Mouse (Mus musculus): ENCODE measurements around the gene Gcsh. TPM values are rescaled to one million over a fixed set of nuclear protein-coding genes. Genes with fewer than 3 reads are reported as not detected.

Gcsh gene
- polyA plus RNA-seq, 1 experiment from 2014 or later = 127 TPM

DNA sequence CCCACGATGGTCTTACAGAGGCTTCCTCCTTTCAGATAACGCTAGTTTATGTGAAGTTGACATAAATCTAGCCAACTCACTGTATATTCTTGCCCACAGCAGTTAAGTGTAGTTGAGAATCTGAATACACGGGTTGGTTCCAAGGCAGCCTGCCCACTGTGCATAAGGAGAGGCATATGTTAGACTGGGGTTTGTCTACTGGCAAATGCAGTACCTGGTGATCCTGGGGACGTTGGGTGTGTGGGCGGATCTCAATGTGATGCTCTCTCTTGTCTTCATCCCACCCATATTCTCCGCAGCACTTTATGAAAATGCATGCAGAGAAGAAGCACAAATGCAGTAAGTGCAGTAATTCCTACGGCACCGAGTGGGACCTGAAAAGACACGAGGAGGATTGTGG lies 38.9 kb downstream of the Gcsh start:
- 91% methylated on average over 9 of the region's 9 CpGs for WGBS

DNA sequence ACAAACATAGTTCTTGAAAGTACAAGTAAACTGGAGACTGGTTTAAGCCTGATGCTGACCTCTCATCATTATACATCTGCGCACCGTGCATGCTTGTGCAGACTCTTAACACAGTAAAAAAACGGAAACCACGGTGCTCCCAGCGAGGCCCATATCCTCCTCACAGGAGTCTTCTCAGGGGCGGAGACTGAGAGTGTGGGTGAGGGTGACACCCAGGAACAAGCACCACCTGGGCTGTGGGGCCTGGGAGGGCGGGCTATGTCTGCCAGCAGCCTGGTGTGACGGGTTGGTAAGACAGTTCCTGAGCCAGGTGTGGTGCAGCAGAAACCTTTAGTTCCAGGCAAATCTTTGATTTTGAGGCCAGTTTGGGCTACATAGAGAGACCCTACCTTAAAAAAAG lies 40.9 kb downstream of the Gcsh start:
- H3K9ac ChIP-seq = no peak overlapping the region
- H3K4me3 ChIP-seq (replicated peaks) = no peak overlapping the region
- H3K36me3 ChIP-seq (replicated peaks) = peaks cover 46% of the 10 kb centered on the region
- H3K9me3 ChIP-seq = no peaks in the 10 kb centered on the region
- H3K4me1 ChIP-seq = no peaks in the 10 kb centered on the region
- no peaks in the 10 kb centered on the region for H3K27me3 ChIP-seq
- no peak overlapping the region for H3K4me2 ChIP-seq
- no peak for ATAC-seq (ENCODE audit: low FRiP score)
- no peak overlapping the region for H3K27ac ChIP-seq
- WGBS = 93% methylated on average over 8 of the region's 8 CpGs

More for the DNA sequence above, 38.9 kb downstream of the Gcsh start:
- Histone ChIP-seq H3K4me1 (no peaks in the 10 kb centered on the region), H3K36me3 (replicated peaks) (peaks cover 61% of the 10 kb centered on the region), H3K9me3 (no peaks in the 10 kb centered on the region), H3K27me3 (no peaks in the 10 kb centered on the region), H3K4me3 (replicated peaks) (no peak overlapping the region), H3K4me2 (no peak overlapping the region), H3K9ac (no peak overlapping the region), H3K27ac (no peak overlapping the region)
- no peak for ATAC-seq (ENCODE audit: low FRiP score)

GRCm38 (mm10) chr8:116951778-116952177 lies 41.6 kb downstream of the Gcsh start:
- H3K27me3 ChIP-seq = no peaks in the 10 kb centered on the region
- H3K27ac ChIP-seq = no peak overlapping the region
- H3K9me3 ChIP-seq = no peaks in the 10 kb centered on the region
- no peak overlapping the region for H3K9ac ChIP-seq
- no peak overlapping the region for H3K4me2 ChIP-seq
- 89% methylated on average over 2 of the region's 2 CpGs for WGBS
- no peak overlapping the region for H3K4me3 ChIP-seq (replicated peaks)
- H3K36me3 ChIP-seq (replicated peaks) = peaks cover 39% of the 10 kb centered on the region
- ATAC-seq (ENCODE audit: low FRiP score) = no peak
- no peaks in the 10 kb centered on the region for H3K4me1 ChIP-seq

GRCm38 (mm10) chr8:116951369-116951768 lies 42.0 kb downstream of the Gcsh start:
- no peak overlapping the region for H3K27ac ChIP-seq
- H3K4me3 ChIP-seq (replicated peaks) = no peak overlapping the region
- no peak overlapping the region for H3K4me2 ChIP-seq
- WGBS = 80% methylated on average over 5 of the region's 5 CpGs
- peaks cover 35% of the 10 kb centered on the region for H3K36me3 ChIP-seq (replicated peaks)
- no peak overlapping the region for H3K9ac ChIP-seq
- H3K9me3 ChIP-seq = no peaks in the 10 kb centered on the region
- no peak for ATAC-seq (ENCODE audit: low FRiP score)
- H3K4me1 ChIP-seq = 0 out of 2 replicates have a peak, but pooled peaks cover 4% of the 10 kb centered on the region
- H3K27me3 ChIP-seq = no peaks in the 10 kb centered on the region

DNA sequence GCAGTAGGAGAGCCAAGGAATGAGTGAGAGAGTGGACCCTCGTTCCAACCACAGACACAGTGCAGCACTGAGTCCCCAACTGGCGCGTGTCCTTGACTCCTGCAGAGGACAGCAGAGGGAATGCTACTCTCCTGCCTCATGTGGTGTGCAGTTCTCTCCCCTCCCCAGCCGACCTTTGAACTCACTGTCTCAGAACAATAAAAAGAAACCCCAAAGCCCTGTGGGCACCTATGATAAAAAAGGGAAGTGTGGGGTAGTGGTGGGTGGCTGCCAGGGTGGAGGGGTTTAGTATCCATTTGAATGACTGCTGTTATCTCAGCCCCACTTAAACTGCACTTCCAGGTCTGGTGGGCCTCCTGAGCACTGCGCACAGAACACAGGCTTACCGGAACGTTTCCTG lies 45.7 kb downstream of the Gcsh start:
- no peak overlapping the region for H3K27ac ChIP-seq

DNA sequence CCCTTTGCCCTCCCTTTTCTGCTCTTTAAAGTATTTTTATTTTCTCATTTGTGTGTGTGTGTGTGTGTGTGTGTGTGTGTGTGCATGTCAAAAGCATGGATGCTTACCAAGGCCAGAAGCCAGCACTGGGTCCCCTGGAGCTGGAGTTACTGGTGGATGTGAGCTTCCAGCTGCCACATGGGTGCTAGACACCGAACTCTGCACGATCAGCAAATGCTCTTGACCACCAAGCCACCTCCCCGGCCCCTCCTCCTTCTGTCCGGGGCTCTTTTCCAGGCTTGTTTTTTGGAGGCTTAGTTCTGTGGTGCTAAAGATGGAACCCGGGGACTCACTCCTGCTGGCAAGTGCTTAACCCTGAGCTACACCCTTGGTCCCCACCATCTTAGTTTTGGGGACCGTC lies 46.5 kb downstream of the Gcsh start:
- H3K9ac ChIP-seq = no peak overlapping the region
- H3K4me3 ChIP-seq (replicated peaks) = no peak overlapping the region
- no peak overlapping the region for H3K27ac ChIP-seq
- H3K9me3 ChIP-seq = no peaks in the 10 kb centered on the region
- WGBS = 87% methylated on average over 6 of the region's 6 CpGs
- H3K36me3 ChIP-seq (replicated peaks) = no peaks in the 10 kb centered on the region
- ATAC-seq (ENCODE audit: low FRiP score) = no peak
- peaks cover 24% of the 10 kb centered on the region for H3K4me1 ChIP-seq
- no peak overlapping the region for H3K4me2 ChIP-seq
- H3K27me3 ChIP-seq = no peaks in the 10 kb centered on the region

More for the DNA sequence above, 45.7 kb downstream of the Gcsh start:
- 85% methylated on average over 7 of the region's 7 CpGs for WGBS
- Histone ChIP-seq H3K9me3 (no peaks in the 10 kb centered on the region), H3K36me3 (replicated peaks) (no peaks in the 10 kb centered on the region), H3K4me1 (peaks cover 24% of the 10 kb centered on the region), H3K4me3 (replicated peaks) (no peak overlapping the region), H3K27me3 (no peaks in the 10 kb centered on the region), H3K4me2 (no peak overlapping the region), H3K9ac (no peak overlapping the region)
- no peak for ATAC-seq (ENCODE audit: low FRiP score)

- no peak overlapping the region for H3K27ac ChIP-seq
- no peak for ATAC-seq (ENCODE audit: low FRiP score)
These were observed 47.0 kb downstream of the Gcsh start for GRCm38 (mm10) chr8:116946268-116946838.

DNA sequence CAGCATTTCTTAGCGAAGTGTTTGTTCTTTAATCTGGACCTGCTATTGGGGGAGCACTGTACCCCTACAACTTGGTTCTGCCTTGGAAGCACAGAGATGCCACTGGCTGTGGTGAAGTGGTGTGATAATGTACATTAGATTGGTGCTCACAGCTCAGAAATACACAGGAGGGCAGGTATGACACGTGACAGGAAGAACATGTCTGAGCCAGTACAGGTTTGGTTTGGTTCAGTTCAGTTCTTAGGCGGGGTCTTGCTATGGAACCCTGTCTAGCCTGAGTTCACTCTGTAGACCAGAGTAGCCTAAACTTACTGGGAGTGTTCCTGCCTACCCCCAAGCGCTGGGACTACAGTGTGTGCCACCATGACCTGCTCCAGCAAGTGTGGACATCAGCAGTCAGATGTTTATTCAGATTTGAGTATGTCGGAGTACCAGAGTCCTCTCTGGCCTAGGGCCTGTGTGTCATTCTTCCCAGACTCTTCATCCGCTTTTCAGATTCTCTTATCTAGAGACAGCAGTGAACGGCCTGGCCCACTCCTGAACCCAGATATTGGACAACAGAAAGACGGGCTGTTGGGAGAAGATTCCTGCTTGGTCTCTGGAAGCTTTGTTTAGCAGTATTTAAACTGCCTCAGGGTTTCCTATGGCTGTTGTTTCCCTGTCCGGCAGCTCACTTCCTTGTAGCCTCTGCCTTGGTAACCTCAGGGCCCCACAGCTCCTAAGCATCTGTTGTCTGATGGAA lies 48.0 kb downstream of the Gcsh start:
- no peak overlapping the region for H3K27ac ChIP-seq
- H3K9me3 ChIP-seq = no peaks in the 10 kb centered on the region
- no peak overlapping the region for H3K4me3 ChIP-seq (replicated peaks)
- H3K4me1 ChIP-seq = peaks cover 24% of the 10 kb centered on the region
- ATAC-seq (ENCODE audit: low FRiP score) = no peak
- H3K27me3 ChIP-seq = no peaks in the 10 kb centered on the region
- 0 out of 2 replicates have a peak, but pooled peaks cover 6% of the 10 kb centered on the region for H3K36me3 ChIP-seq (replicated peaks)
- 87% methylated on average over 9 of the region's 9 CpGs for WGBS
- H3K4me2 ChIP-seq = no peak overlapping the region
- H3K9ac ChIP-seq = no peak overlapping the region

More at GRCm38 (mm10) chr8:116946268-116946838, 47.0 kb downstream of the Gcsh start:
- H3K4me3 ChIP-seq (replicated peaks) = no peak overlapping the region
- WGBS = 87% methylated on average over 21 of the region's 21 CpGs
- no peak overlapping the region for H3K4me2 ChIP-seq
- H3K4me1 ChIP-seq = peaks cover 24% of the 10 kb centered on the region
- no peaks in the 10 kb centered on the region for H3K27me3 ChIP-seq
- no peaks in the 10 kb centered on the region for H3K36me3 ChIP-seq (replicated peaks)
- no peaks in the 10 kb centered on the region for H3K9me3 ChIP-seq
- no peak overlapping the region for H3K9ac ChIP-seq

DNA sequence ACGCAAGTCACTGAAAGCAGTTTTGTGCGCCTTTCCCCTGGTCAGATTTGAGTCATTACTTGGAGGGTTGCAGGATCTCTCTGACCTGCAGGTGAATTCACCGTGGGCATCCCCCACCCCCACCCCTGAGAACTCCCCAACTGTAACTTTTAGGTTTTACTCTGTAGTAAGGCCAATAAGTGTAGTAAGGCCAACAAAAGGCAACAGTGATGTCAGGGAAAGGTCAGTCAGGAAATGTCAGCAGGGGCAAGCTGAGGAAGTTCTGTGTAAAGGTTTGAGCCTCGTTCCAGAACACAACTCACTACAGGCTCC lies 49.0 kb downstream of the Gcsh start:
- Histone ChIP-seq H3K27ac (no peak overlapping the region), H3K4me1 (peaks cover 24% of the 10 kb centered on the region), H3K4me3 (replicated peaks) (peak overlapping the region; percentile 97), H3K36me3 (replicated peaks) (peaks cover 11% of the 10 kb centered on the region; the same call in 1 of the 2 replicates), H3K9me3 (no peaks in the 10 kb centered on the region), H3K27me3 (no peaks in the 10 kb centered on the region), H3K4me2 (peak overlapping the region; percentile 97), H3K9ac (peak overlapping the region; percentile 91)
- ATAC-seq (ENCODE audit: low FRiP score) = no peak
- WGBS = 14% methylated on average over 4 of the region's 4 CpGs

DNA sequence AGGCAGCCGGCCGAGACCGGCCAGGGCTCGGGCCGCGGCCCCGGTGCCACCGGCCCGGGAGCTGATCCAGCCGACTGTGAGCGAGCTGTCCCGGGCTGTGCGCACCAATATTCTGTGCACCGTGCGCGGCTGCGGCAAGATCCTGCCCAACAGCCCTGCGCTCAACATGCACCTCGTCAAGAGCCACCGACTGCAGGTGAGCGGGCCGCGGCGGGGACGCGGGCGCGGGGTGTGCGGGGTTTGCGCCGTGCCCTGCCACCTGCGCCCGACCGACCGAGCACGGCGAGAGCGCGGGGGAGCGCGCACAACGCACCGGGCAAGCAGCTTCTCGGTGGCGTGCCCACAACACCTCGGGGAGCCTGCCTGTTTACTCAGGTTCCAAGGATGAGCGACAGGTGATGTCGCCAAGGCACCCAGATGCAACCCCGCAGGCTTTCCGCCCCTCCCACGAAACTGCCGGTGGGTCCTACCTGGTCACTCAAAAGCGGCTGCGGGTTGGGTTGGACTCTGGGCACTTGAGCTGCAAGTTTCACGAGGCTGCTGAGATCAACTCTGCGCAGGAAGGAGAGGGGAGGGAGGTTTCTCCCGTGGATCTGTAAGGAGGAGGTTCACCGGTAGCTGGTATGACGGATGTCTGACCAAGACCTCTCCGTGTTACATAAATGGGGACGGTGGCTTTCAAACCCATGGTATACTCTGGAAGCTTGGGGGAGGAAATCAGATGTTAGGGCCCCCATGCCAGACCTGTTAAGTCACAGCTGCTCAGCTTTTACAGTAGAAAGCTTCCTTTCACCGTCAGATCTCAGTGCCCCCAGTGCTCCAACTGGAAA lies 49.6 kb downstream of the Gcsh start:
- Histone ChIP-seq H3K27ac (0 out of 2 replicates have a peak overlapping the region, but pooled peaks have one; percentile 36), H3K27me3 (no peaks in the 10 kb centered on the region), H3K9ac (peak overlapping the region; percentile 91), H3K9me3 (no peaks in the 10 kb centered on the region), H3K4me2 (peak overlapping the region; percentile 97), H3K4me3 (replicated peaks) (peak overlapping the region; percentile 97), H3K4me1 (peaks cover 24% of the 10 kb centered on the region), H3K36me3 (replicated peaks) (peaks cover 11% of the 10 kb centered on the region; the same call in 1 of the 2 replicates)
- ATAC-seq (ENCODE audit: low FRiP score) = peak; percentile 78
- WGBS = under 1% methylated on average over 62 of the region's 62 CpGs

- H3K9me3 ChIP-seq = no peaks in the 10 kb centered on the region
- H3K4me3 ChIP-seq (replicated peaks) = peak within 1 kb of the TSS; percentile 97
- H3K4me1 ChIP-seq = peaks cover 24% of the 10 kb centered on the region
- WGBS = under 1% methylated on average over 35 of the region's 46 CpGs
- H3K36me3 ChIP-seq (replicated peaks) = peaks cover 17% of the 10 kb centered on the region; the same call in 1 of the 2 replicates
- ATAC-seq (ENCODE audit: low FRiP score) = peak; percentile 94
- peak within 1 kb of the TSS; percentile 97 for H3K4me2 ChIP-seq
- no peaks in the 10 kb centered on the region for H3K27me3 ChIP-seq
- 0 out of 2 replicates have a peak within 1 kb of the TSS, but pooled peaks have one; percentile 36 for H3K27ac ChIP-seq
- H3K9ac ChIP-seq = peak within 1 kb of the TSS; percentile 91
These were observed 50.2 kb downstream of the Gcsh start, which contains the start of gene Atmin for GRCm38 (mm10) chr8:116943161-116943554. Atmin (plus strand) TSS chr8:116943393.

Data from forebrain, embryonic 12.5 days (tissue).